In genomic region chr5:32102971-32103431, GRCm38 (mm10) we compare ENCODE assay signal across 10 mouse cellular contexts. TPM values are rescaled to one million over a fixed set of nuclear protein-coding genes. Genes with fewer than 3 reads are reported as not detected.
DNase-seq lines count a peak whose midpoint lies in the region.
"Had no signal": no experiment of that assay in that cellular context is flagged by ENCODE, and none has a peak within 500 bp of the region (broad histone marks: within the 10 kb centered on the region; RNA-seq: fewer than 3 reads in every experiment).

No protein-coding gene starts in this region.

- peaks cover 20% of the 10 kb centered on the region for H3K4me1 ChIP-seq in brown adipose tissue, adult 24 weeks (ENCODE audit: control insufficient read depth, insufficient read depth, insufficient read length, low read length)
- H3K4me1 ChIP-seq: liver, embryonic 13.5 days had no signal

- H3K27ac ChIP-seq in brown adipose tissue, adult 24 weeks (replicated peaks; ENCODE audit: low read depth, low read length), result peak overlapping the region; percentile 53; the same call in 1 of the 2 replicates
- H3K27ac ChIP-seq: liver, embryonic 13.5 days; neural tube, embryonic 12.5 days had no signal

- no peak overlapping the region for H3K4me3 ChIP-seq in brown adipose tissue, adult 24 weeks (ENCODE audit: insufficient read depth, low read depth, low read length)
- H3K4me3 ChIP-seq: liver, embryonic 13.5 days; neural tube, embryonic 12.5 days had no signal

- DNase-seq in kidney, postnatal 14 days, result peak; percentile 27
- DNase-seq in kidney, postnatal 36 days, result no peak
- DNase-seq in gastrocnemius, adult 18-20 months (ENCODE audit: low spot score), result peak; percentile 91
- DNase-seq in lung, postnatal 10 days, result peak; percentile 42
- no peak for DNase-seq in frontal cortex, postnatal 25 days (ENCODE audit: low spot score in 2 of 2)
- no peak for DNase-seq in right cerebral cortex, postnatal 14 days
- DNase-seq in left cerebral cortex, adult 8-10 months (ENCODE audit: low spot score in 2 of 2), result no peak
- DNase-seq: liver, embryonic 13.5 days had no signal

RNA-seq across cellular contexts. Expression of gene Fosl2, which starts 32.6 kb away (rescaled TPM):
- 18.5 and 20.0 TPM in 2 replicates for polyA plus RNA-seq in brown adipose tissue, adult 24 weeks (2012; ENCODE audit: insufficient read depth, insufficient read length, missing spikeins)
- total RNA-seq in gastrocnemius, adult 18-20 months (2021), result 10 to 100 TPM; 15.9 to 16.3 TPM
- total RNA-seq in left cerebral cortex, adult 8-10 months (2022), result 10 to 100 TPM; 25.9 to 30.3 (median 28.4) TPM

Comparison
In these comparisons a context has a peak if more than half of its experiments do, and no peak if none do; other contexts are left out.
1. DNase-seq: peak in kidney, postnatal 14 days (single experiment), gastrocnemius, adult 18-20 months (single experiment) and lung, postnatal 10 days (single experiment); none in kidney, postnatal 36 days (0 of 2), frontal cortex, postnatal 25 days (0 of 2), right cerebral cortex, postnatal 14 days (single experiment) and left cerebral cortex, adult 8-10 months (0 of 2).